Mouse (Mus musculus): ENCODE results near the gene Ckap2l. TPM values are rescaled to one million over a fixed set of nuclear protein-coding genes. Genes with fewer than 3 reads are reported as not detected.

Gene Ckap2l
- polyA plus RNA-seq, 1 experiment = 11.6 TPM

DNA sequence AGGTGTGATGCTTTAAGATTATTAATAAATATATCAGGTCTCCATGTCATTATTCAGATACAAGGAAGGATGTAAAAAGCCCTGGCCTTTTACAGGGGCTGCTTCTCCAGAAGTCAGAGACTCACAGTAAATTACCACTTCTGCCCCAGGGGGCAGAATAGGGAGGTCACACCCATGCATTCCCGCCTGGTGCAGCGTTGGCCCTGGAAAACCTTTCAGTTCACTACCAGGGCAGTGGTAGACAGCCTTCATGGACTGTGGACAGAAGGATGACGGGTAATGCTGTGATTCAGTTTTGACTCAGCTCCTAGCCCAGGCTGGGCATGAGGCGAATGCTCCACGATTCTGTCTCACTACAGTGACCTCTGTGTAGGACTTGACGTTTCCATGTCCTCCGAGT, 50.6 kb downstream of the Ckap2l start:
- H3K4me1 ChIP-seq (ENCODE audit: control insufficient read depth, insufficient read depth, low read length) = peaks cover 8% of the 10 kb centered on the region
- no peak overlapping the region for H3K4me3 ChIP-seq (ENCODE audit: control insufficient read depth, low read depth, low read length)
- no peak overlapping the region for H3K27ac ChIP-seq (ENCODE audit: control insufficient read depth, insufficient read depth, low read depth, low read length)
- no peaks in the 10 kb centered on the region for H3K27me3 ChIP-seq (ENCODE audit: control insufficient read depth, insufficient read depth, low read length)
- H3K36me3 ChIP-seq (ENCODE audit: control insufficient read depth, insufficient read depth, low read length) = no peaks in the 10 kb centered on the region
- no peak for TF ChIP-seq CTCF (IDR thresholded peaks at IDR 0.05; ENCODE audit: control insufficient read depth, insufficient read depth, insufficient replicate concordance, low read depth, low read length)
- TF ChIP-seq POLR2A (IDR thresholded peaks at IDR 0.05; ENCODE audit: control insufficient read depth, low read depth, low read length) = no peak

DNA sequence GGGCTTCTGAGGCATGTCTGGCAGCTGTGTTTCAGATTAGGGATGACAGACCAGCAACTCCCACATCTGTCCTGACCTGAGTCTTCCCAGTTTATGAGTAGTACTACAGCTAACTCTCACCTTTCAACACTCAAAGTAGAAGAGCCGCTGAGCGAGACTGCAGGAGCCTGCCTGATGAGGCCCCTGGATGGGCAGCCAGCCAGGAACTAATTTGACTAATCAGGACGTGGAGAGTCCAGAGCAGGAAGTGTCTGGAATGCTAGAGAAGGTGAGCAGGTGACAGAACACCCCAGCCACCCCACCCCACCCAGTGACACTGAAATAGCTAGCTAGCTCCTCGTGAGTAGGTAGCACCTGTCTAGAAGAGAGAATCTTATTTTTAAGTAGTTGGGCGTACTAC, 51.4 kb downstream of the Ckap2l start:
- no peak overlapping the region for H3K4me3 ChIP-seq (ENCODE audit: control insufficient read depth, low read depth, low read length)

DNA sequence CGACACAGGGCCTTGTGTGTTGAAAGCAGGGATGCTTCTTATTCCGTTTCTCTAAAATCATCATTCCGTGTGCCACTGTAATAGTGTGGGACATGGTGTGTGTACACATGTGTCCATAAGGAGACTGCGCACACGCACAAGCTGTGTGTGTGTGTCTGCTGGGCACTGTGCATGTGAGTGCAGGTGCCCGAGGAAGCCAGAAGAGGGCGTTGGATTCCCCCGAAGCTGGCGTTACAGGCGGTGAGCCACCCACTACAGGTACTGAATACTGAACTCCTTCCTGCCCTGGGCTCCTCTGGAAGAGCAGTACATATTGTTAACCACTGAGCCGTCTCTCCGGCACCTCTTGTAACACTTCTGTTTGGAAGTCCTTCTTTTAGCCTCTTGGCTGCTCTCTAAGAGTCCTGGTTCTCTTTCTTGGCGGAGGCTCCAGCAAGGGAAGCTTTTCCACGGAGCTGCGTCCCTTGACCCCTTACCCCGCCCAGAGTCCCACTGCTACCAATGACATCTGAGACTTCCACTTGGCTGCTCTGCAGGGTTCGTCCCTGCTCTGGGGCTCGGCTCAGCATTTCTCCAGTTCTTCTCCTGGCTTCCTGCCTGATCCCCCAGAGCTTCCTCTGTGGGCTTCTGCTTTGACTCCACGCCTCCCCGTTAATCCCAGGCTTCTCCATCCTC, 52.4 kb downstream of the Ckap2l start:
- Histone ChIP-seq H3K27ac (ENCODE audit: control insufficient read depth, insufficient read depth, low read depth, low read length) (no peak overlapping the region), H3K4me1 (ENCODE audit: control insufficient read depth, insufficient read depth, low read length) (peaks cover 8% of the 10 kb centered on the region), H3K4me3 (ENCODE audit: control insufficient read depth, low read depth, low read length) (peak overlapping the region; percentile 25), H3K36me3 (ENCODE audit: control insufficient read depth, insufficient read depth, low read length) (no peaks in the 10 kb centered on the region), H3K27me3 (ENCODE audit: control insufficient read depth, insufficient read depth, low read length) (no peaks in the 10 kb centered on the region)
- TF ChIP-seq CTCF (IDR thresholded peaks at IDR 0.05; ENCODE audit: control insufficient read depth, insufficient read depth, insufficient replicate concordance, low read depth, low read length) (peak; percentile 37; the same call in 1 of the 2 replicates), POLR2A (IDR thresholded peaks at IDR 0.05; ENCODE audit: control insufficient read depth, low read depth, low read length) (no peak)

More for the DNA sequence above, 51.4 kb downstream of the Ckap2l start:
- no peaks in the 10 kb centered on the region for H3K27me3 ChIP-seq (ENCODE audit: control insufficient read depth, insufficient read depth, low read length)
- H3K4me1 ChIP-seq (ENCODE audit: control insufficient read depth, insufficient read depth, low read length) = peaks cover 8% of the 10 kb centered on the region
- H3K27ac ChIP-seq (ENCODE audit: control insufficient read depth, insufficient read depth, low read depth, low read length) = no peak overlapping the region
- H3K36me3 ChIP-seq (ENCODE audit: control insufficient read depth, insufficient read depth, low read length) = no peaks in the 10 kb centered on the region
- TF ChIP-seq POLR2A (IDR thresholded peaks at IDR 0.05; ENCODE audit: control insufficient read depth, low read depth, low read length) = no peak
- no peak for TF ChIP-seq CTCF (IDR thresholded peaks at IDR 0.05; ENCODE audit: control insufficient read depth, insufficient read depth, insufficient replicate concordance, low read depth, low read length)

DNA sequence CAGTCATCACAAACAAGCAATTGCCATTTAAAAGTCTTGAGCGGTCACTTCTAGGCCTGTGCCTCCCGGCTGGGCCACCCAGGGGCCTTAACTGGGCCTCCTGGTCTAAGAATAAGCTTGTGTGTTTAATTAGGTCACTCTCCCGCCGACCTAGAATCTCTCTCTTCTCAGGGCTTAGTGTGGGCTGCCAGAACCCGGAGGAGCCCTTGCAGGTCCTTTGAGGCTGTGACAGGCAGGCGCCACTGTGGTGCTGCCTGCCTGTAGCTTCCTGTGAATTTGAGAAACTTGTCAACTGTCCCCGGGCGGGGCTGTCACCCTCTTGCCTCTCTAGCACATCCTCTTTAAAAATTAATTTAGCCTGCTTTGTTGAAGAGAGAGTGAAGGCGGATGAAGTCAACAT, 53.2 kb downstream of the Ckap2l start:
- Histone ChIP-seq H3K4me1 (ENCODE audit: control insufficient read depth, insufficient read depth, low read length) (peaks cover 8% of the 10 kb centered on the region), H3K36me3 (ENCODE audit: control insufficient read depth, insufficient read depth, low read length) (no peaks in the 10 kb centered on the region), H3K4me3 (ENCODE audit: control insufficient read depth, low read depth, low read length) (no peak overlapping the region), H3K27ac (ENCODE audit: control insufficient read depth, insufficient read depth, low read depth, low read length) (no peak overlapping the region), H3K27me3 (ENCODE audit: control insufficient read depth, insufficient read depth, low read length) (no peaks in the 10 kb centered on the region)
- no peak for TF ChIP-seq POLR2A (IDR thresholded peaks at IDR 0.05; ENCODE audit: control insufficient read depth, low read depth, low read length)
- no peak for TF ChIP-seq CTCF (IDR thresholded peaks at IDR 0.05; ENCODE audit: control insufficient read depth, insufficient read depth, insufficient replicate concordance, low read depth, low read length)

DNA sequence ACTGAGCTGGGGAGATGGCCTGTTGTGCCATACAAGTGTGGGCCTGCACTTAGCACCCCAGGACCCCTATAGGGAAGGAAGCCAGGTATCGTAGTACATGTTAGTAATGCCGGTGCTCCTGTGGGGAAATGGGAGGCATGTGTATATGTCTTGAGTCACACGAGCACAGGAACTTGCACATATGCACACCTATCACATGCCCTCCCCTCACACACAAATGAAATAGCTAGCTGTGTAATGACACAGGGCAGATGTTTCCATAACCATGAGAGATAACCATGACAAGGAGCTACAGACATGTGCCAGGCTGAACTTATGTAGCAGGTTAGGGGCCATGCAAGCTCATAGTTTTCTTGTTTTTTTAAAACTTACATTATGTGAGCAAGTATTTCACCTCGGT, 54.0 kb downstream of the Ckap2l start:
- Histone ChIP-seq H3K4me3 (ENCODE audit: control insufficient read depth, low read depth, low read length) (no peak overlapping the region), H3K4me1 (ENCODE audit: control insufficient read depth, insufficient read depth, low read length) (peaks cover 8% of the 10 kb centered on the region), H3K36me3 (ENCODE audit: control insufficient read depth, insufficient read depth, low read length) (no peaks in the 10 kb centered on the region), H3K27me3 (ENCODE audit: control insufficient read depth, insufficient read depth, low read length) (no peaks in the 10 kb centered on the region), H3K27ac (ENCODE audit: control insufficient read depth, insufficient read depth, low read depth, low read length) (no peak overlapping the region)
- TF ChIP-seq POLR2A (IDR thresholded peaks at IDR 0.05; ENCODE audit: control insufficient read depth, low read depth, low read length) = no peak
- no peak for TF ChIP-seq CTCF (IDR thresholded peaks at IDR 0.05; ENCODE audit: control insufficient read depth, insufficient read depth, insufficient replicate concordance, low read depth, low read length)

DNA sequence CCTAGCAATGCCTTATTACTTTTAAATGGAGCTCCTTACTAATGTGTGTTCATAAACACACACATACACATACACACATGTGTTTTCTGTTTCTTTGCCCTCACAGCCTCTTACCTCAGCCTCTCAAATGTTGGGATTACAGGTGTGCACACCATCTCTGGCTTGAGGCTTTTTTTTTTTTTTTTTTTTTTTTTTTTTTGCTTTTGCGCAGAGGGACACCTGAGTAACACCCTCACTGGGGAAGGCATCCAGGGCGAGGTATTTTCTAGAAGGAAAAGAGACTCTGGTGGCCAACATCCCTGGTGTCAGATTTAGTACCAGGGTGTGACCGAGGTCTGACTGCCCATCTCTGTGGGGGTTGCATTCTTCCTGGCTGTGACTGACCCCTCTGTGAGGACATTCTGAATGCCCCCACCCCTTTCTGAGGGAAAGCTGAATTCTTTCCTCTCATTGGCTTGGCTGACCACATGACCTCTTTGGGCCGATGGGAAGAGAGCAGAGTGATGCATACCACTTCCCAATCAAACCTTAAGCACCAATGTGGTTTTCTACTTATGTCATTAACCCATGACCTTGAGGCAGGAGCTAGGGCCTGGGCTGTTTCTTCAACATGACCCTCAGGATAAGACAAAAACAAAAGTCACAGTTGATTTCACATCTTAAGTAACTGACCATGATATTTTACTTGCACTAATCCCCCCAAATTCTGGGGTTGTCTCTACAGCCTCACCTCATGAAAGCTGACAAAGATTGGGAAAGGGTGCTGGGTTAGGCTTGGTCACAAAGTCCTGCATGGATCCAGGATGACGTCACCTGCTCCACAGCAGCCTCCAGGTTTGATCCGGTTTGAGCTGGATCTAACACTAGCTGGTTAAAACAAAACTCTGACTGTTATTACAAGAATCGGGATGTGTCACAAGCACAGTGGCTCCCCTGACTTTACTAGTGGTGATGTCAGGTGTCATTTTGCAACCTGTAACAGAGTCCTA, 54.9 kb downstream of the Ckap2l start:
- no peak overlapping the region for H3K27ac ChIP-seq (ENCODE audit: control insufficient read depth, insufficient read depth, low read depth, low read length)
- H3K4me3 ChIP-seq (ENCODE audit: control insufficient read depth, low read depth, low read length) = no peak overlapping the region

More for the DNA sequence above, 54.9 kb downstream of the Ckap2l start:
- Histone ChIP-seq H3K36me3 (ENCODE audit: control insufficient read depth, insufficient read depth, low read length) (no peaks in the 10 kb centered on the region), H3K4me1 (ENCODE audit: control insufficient read depth, insufficient read depth, low read length) (peaks cover 8% of the 10 kb centered on the region), H3K27me3 (ENCODE audit: control insufficient read depth, insufficient read depth, low read length) (no peaks in the 10 kb centered on the region)
- TF ChIP-seq POLR2A (IDR thresholded peaks at IDR 0.05; ENCODE audit: control insufficient read depth, low read depth, low read length) (no peak), CTCF (IDR thresholded peaks at IDR 0.05; ENCODE audit: control insufficient read depth, insufficient read depth, insufficient replicate concordance, low read depth, low read length) (no peak)
